Mouse (Mus musculus): Measurements from ENCODE around the gene Golim4.

GRCm38 (mm10) chr3:75956551-75957302 lies at the start of gene Golim4:
- TF ChIP-seq GATA1 (IDR thresholded peaks at IDR 0.05; ENCODE audit: low read length): no peak
- no peak for TF ChIP-seq TAL1 (IDR thresholded peaks at IDR 0.05; ENCODE audit: low read length)

Measured in erythroblast, embryonic 14.5 days (primary cell).